Mouse (Mus musculus) adrenal gland, postnatal 4 days (tissue): ENCODE measurements around the gene Shank2. TPM values are rescaled to one million over a fixed set of nuclear protein-coding genes. Genes with fewer than 3 reads are reported as not detected.
A peak's percentile ranks its signal among the peaks of the same experiment; 100 is the strongest.

Experiments
- DNase-seq, 2 experiments: peaks; one replicate each; pipeline ENCODE4 v3.0.0; 2021 to 2022; ENCODE audit warnings: low spot score in 2 of 2, mixed read lengths in 2 of 2
- total RNA-seq, 2 experiments: library from RNA; stranded (reverse); gene quantifications; 2 replicates each; pipeline ENCODE4 v1.2.3; 2021

The Shank2 gene
- total RNA-seq, 2 experiments from 2014 or later, result 11.1 to 17.7 TPM

DNA sequence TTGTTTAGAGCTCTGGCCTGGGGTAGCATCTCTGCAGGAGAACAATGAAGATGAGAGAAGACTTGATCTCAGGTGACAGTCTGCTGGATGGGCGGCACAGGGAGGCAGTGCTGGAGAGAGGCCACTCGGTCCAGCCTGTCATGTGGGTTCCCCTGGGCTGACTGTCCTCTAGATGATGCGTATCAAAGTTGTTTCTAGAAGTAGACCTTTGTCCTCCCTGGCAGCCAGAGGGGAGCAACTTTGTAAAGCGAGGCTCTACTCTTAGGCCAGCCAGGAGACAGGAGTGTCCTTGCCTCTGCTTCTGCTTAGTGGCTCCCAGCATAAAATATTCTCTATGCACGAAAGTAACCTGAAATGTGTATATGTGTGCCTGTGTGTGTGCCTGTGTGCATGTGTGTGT lies 27.5 kb downstream of the Shank2 start:
- no peak for DNase-seq

GRCm38 (mm10) chr7:144030796-144031195 lies 29.1 kb downstream of the Shank2 start:
- DNase-seq, result no peak

DNA sequence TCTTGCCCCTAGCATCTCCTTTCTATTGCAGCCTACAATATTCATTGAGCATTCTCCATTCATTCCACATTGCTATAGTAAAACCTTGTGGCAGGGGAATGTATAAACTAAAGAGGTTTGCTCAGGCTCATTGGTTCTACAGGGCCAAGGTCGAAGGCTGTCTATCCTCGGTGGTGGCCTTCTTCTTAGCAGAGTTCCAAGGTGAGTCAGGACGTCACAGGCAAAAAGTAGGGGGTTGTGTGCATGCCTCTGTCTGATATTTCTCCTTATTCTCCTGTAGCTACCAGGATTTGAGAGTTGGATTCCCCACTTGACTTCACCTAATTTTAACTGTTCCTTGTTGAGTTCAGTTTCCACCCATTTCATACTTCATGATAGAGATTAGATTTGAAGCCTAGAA lies 29.9 kb downstream of the Shank2 start:
- DNase-seq, result no peak

- no peak for DNase-seq
Observed at GRCm38 (mm10) chr7:144037541-144037940, 35.8 kb downstream of the Shank2 start.

GRCm38 (mm10) chr7:144037966-144038669 lies 36.4 kb downstream of the Shank2 start:
- DNase-seq, result peak; percentile 21 to 65

- no peak for DNase-seq
Observed at GRCm38 (mm10) chr7:144038741-144039140, 37.0 kb downstream of the Shank2 start.

DNA sequence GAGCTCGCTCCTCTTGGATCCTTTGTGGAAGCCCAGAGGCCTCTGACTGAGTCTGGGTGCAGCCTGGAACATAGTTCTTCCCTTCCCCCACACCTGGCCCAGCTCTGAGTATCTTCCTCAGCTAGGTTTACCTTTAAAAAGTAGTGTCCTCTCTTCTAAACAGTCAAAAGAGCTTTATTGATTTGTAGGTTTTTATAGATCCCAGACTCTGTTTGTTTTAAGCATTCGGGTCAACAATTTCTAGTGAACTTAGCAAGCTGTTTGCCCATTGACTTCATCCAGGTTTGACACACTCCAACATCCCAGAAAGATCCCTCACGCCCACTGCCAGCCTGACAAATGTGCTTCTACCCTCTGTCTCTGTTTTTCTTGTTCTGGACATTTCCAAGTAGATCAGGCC lies 38.6 kb downstream of the Shank2 start:
- DNase-seq, result no peak

GRCm38 (mm10) chr7:144052076-144052475 lies 50.3 kb downstream of the Shank2 start:
- DNase-seq, result peak in 1 of 2 experiments; percentile 31

DNA sequence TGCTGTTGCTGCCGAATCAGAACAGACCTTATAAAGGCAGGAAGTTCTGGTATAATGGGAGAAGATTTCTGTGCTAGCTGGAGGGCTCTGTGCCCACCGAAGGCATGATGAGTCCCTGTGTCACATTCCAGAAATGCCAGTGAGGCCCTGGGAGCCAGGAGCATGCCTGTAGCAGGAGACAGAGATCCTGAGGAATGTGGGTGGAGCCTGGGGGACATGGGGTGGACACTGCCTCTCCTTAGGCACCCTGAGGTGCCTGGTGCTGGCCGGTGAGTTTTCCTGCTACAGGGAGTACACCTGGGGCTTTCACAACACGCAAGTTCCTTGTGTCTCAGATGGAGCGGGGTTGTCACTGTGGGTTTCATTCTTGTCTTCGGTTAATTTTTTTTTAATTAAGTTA lies 53.5 kb downstream of the Shank2 start:
- DNase-seq, result no peak

GRCm38 (mm10) chr7:144055702-144056531 lies 54.2 kb downstream of the Shank2 start:
- no peak for DNase-seq

DNA sequence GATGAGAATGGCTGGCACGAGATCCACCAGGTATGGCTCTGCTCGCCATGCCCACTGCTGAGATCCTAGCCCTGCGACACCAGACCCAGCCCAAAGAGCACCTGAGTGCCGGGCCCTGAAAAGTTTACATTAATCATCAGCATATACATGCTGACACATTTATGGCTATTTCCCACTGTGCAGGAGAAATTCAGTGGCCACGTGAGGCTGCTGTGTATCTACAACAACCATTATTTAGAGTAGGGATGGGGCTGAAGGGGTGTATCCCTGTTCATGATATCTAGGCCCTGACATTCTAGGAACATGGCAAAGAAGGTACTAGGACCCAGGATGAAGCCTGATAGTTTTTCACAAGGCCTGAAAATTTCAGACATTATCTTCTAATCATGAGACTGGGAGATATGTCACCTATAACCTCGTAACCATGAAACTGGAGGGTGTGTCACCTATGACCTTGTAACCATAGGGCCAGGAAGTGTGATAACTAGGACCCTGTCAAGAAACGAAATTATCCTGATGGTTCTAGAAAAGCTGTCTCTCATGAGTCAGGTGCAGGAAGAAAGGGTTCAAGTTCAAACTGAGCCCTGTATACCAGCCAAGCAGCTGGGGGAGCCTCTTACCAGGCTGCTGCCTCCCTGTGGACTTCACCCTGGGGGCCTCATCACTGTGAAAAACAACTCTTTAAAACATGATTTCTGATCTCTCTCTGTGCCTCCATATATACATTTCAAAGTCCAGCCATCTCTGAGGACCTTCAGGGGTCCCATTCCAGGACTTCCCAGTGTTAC lies 68.6 kb downstream of the Shank2 start:
- no peak for DNase-seq

DNA sequence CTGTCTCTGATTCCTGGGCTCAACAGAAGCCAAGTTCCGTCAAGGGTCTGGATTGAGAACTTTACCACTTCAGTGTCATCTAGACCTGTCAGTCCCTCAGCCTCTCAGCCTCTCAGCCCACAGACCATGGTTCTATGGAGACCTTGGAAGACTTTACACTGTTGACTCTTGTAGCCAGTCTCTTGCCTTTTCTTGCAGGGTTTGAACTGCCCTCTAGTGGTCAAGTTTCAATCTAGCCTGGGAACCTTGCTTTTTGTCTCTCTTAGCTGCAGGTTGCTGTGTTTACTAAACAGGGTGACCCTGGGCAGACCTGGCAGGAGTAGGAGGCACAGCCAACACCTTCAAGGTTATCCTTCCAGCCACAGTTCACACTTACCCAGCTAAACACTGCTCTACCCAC lies 70.5 kb downstream of the Shank2 start:
- DNase-seq, result no peak

- no peak for DNase-seq
Observed at GRCm38 (mm10) chr7:144072856-144073255, 71.1 kb downstream of the Shank2 start.

DNA sequence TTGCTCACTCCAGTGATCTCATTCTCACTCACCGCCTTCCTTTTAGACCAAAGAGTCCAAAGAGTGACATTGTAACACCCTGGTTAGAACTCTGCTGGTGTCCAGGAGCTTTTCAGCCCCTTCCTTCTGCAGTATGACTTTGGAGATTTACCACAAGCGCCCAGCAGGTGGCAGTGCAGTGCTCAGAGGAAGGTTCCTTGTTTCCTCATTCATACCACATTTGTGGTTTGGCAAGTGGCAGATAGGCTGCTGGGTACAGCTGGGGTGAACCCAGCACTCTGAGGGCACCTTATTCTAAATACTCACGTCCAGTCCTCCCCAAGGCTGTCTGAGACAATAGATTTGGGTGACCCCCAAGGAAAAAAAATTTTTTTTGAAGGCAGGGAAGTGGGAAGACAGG lies 73.0 kb downstream of the Shank2 start:
- DNase-seq, result peak; percentile 25 to 63

DNA sequence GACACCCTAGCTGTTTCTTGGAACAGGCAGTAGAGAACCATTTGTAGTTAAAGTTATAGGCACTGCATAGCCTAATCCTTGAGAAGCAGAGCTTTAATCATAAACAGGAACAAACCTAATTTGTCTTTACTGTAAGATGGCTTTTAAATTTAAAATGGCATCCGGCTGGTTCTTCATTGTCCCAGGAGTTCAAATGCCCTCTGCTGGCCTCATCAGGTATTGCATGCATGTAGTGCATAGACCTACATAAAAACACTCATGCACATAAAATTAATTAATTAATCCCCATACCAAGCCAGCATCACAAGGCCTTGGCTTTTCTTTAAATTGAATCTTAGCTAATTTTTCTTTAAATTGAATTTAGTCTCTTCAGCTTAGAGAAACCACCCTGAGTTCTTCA lies 76.9 kb downstream of the Shank2 start:
- DNase-seq, result no peak

DNA sequence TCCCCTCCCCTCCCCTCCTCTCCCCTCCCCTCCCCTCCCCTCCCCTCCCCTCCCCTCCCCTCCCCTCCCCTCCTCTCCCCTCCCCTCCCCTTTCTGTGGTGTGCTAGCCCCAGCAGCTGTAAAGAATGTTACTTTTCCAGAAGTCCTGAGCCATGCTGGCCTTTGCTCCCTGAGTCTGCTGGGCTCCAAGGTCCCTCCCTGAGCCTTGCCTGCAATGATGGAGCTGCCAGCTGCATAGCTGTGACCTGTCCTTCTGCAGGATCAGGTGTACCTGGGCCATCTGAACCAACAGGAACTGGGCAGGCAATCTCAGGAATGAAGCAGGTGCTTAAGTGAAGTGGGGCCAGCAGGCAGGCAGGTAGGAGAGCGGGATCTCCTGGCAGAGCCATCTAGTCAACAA lies 78.1 kb downstream of the Shank2 start:
- DNase-seq, result no peak

GRCm38 (mm10) chr7:144081448-144081847 lies 79.7 kb downstream of the Shank2 start:
- DNase-seq, result peak in 1 of 2 experiments; percentile 12

- DNase-seq, result no peak
Observed at GRCm38 (mm10) chr7:144081963-144082362, 80.2 kb downstream of the Shank2 start.

GRCm38 (mm10) chr7:144087277-144087676 lies 85.5 kb downstream of the Shank2 start:
- DNase-seq, result no peak

DNA sequence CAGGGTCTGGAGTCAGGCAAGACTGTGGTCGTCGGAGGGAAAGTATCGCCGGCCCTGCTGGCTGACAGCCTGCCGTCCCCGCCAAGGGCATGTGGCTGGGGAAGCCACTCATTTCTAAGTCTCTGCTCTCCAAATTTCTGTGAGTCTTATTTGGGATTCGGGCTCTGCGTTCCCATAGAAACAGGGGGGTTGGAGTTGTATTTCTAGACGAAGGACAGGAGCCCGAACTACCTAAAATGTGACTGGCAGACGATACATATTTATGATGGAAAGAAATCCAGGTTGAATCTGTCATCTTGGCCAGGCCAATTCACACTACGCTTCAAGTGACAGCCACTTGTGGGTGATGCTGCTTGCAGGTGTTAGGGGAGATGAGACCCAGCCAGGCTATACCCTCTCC lies 92.4 kb downstream of the Shank2 start:
- no peak for DNase-seq

DNA sequence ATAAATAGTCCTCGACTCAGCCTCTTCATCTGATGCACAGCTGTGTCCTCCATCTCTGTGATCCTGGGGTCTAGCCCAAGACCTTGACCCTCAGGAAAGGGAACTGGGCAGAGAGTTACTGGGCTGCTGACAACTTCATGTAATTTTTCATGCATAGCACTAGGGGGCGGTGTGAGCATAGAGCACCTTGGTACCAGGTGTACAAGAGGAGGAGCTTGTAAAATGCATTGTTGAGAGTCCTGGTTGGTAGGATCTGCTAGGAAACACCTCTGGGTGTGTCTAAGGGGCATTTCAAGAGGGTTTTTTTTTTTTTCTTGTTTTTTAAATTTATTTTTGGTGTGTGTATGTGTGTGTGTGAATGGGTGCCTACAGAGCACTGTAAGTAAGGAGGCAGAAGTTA lies 95.6 kb downstream of the Shank2 start:
- no peak for DNase-seq
